Mouse (Mus musculus): ENCODE data around the gene Xirp1. TPM values are rescaled to one million over a fixed set of nuclear protein-coding genes. Genes with fewer than 3 reads are reported as not detected.

Xirp1 gene
- total and polyA plus RNA-seq, 3 experiments: not detected

GRCm38 (mm10) chr9:120027401-120028151 lies 4.2 kb upstream of the Xirp1 start:
- Histone ChIP-seq H3K4me1 (ENCODE audit: control insufficient read depth in 1 of 2, insufficient read depth in 2 of 2) (peaks cover 12 to 18% of the 10 kb centered on the region in 2 experiments), H3K27me3 (replicated peaks) (peaks cover 35% of the 10 kb centered on the region), H3K4me3 (replicated peaks in 1 of 3; ENCODE audit: low read depth in 2 of 3, low read length in 2 of 3, poor library complexity in 1 of 3) (peak overlapping the region in 1 of 3 experiments; percentile 12), H3K36me3 (replicated peaks in 1 of 2; ENCODE audit: control insufficient read depth in 1 of 2, insufficient read depth in 1 of 2, low read length in 1 of 2) (no peaks in the 10 kb centered on the region), H3K9ac (ENCODE audit: insufficient read depth, low read depth) (no peak overlapping the region), H3K4me2 (ENCODE audit: insufficient read depth, low read depth, poor library complexity, severe bottlenecking) (peak overlapping the region; percentile 42), H3K27ac (ENCODE audit: insufficient read depth, low read depth) (no peak overlapping the region), H3K79me2 (replicated peaks; ENCODE audit: control insufficient read depth, extremely low read depth, insufficient read depth, poor library complexity, severe bottlenecking) (no peaks in the 10 kb centered on the region), H3K9me3 (replicated peaks; ENCODE audit: low read length) (no peaks in the 10 kb centered on the region)
- DNase-seq (ENCODE audit: extremely low read depth): peak; percentile 74
- dilution Hi-C loops (cut with MboI; ENCODE audit: extremely low pct_ligation_motif_present, extremely low pct_unique_long_range_greater_than_20kb, low sequenced_read_pairs): no loop called here
- TF ChIP-seq USF2 (conservative IDR thresholded peaks at IDR 0.05; ENCODE audit: low read depth, low read length): no peak
- peak; percentile 69 for TF ChIP-seq ZC3H11A (IDR thresholded peaks at IDR 0.05; ENCODE audit: low read depth, low read length)
- no peak for TF ChIP-seq TBP (conservative IDR thresholded peaks at IDR 0.05; ENCODE audit: low read depth, low read length)
- TF ChIP-seq CTCF (conservative IDR thresholded peaks at IDR 0.05 in 1 of 2, IDR thresholded peaks at IDR 0.05 in 1 of 2; ENCODE audit: low read depth in 2 of 2, low read length in 2 of 2): peak; percentile 79 to 93
- TF ChIP-seq SMC3 (IDR thresholded peaks at IDR 0.05; ENCODE audit: low read depth, low read length): peak; percentile 93
- TF ChIP-seq IRF4 (IDR thresholded peaks at IDR 0.05; ENCODE audit: low read depth, low read length): peak; percentile 45; the same call in 1 of the 2 replicates
- TF ChIP-seq BHLHE40 (IDR thresholded peaks at IDR 0.05; ENCODE audit: low read depth, low read length): peak; percentile 32; the same call in 1 of the 2 replicates
- TF ChIP-seq RAD21 (IDR thresholded peaks at IDR 0.05; ENCODE audit: low read depth, low read length): peak; percentile 82
- 0 out of 2 replicates have a peak, but pooled peaks have one; percentile 37 for TF ChIP-seq NRF1 (IDR thresholded peaks at IDR 0.05; ENCODE audit: low read depth, low read length)
- peak; percentile 35; the same call in 1 of the 2 replicates for TF ChIP-seq NELFE (IDR thresholded peaks at IDR 0.05; ENCODE audit: low read depth, low read length)
- in situ Hi-C loops (cut with MboI; ENCODE audit: low pct_ligation_motif_present, low pct_unique_long_range_greater_than_20kb, low sequenced_read_pairs): loop anchor here (5.0 kb wide), 1 partner anchor 45 kb away; no protein-coding TSS in a partner anchor

- no peak for DNase-seq (ENCODE audit: extremely low read depth)
- Histone ChIP-seq H3K9ac (ENCODE audit: insufficient read depth, low read depth) (no peak overlapping the region), H3K4me1 (ENCODE audit: control insufficient read depth in 1 of 2, insufficient read depth in 2 of 2) (peaks cover 13 to 34% of the 10 kb centered on the region in 2 experiments), H3K4me3 (replicated peaks in 1 of 3; ENCODE audit: low read depth in 2 of 3, low read length in 2 of 3, poor library complexity in 1 of 3) (no peak overlapping the region), H3K79me2 (replicated peaks; ENCODE audit: control insufficient read depth, extremely low read depth, insufficient read depth, poor library complexity, severe bottlenecking) (no peaks in the 10 kb centered on the region), H3K36me3 (replicated peaks in 1 of 2; ENCODE audit: control insufficient read depth in 1 of 2, insufficient read depth in 1 of 2, low read length in 1 of 2) (no peaks in the 10 kb centered on the region), H3K9me3 (replicated peaks; ENCODE audit: low read length) (no peaks in the 10 kb centered on the region), H3K4me2 (ENCODE audit: insufficient read depth, low read depth, poor library complexity, severe bottlenecking) (no peak overlapping the region), H3K27ac (ENCODE audit: insufficient read depth, low read depth) (no peak overlapping the region), H3K27me3 (replicated peaks) (peaks cover 44% of the 10 kb centered on the region)
- no peak for TF ChIP-seq KAT2A (IDR thresholded peaks at IDR 0.05; ENCODE audit: insufficient replicate concordance, low read length)
- no peak for TF ChIP-seq JUN (IDR thresholded peaks at IDR 0.05; ENCODE audit: insufficient read depth, low read depth, low read length)
- TF ChIP-seq NELFE (IDR thresholded peaks at IDR 0.05; ENCODE audit: low read depth, low read length): no peak
- no peak for TF ChIP-seq GABPA (IDR thresholded peaks at IDR 0.05; ENCODE audit: insufficient replicate concordance, low read depth, low read length)
- no peak for TF ChIP-seq POLR2A (IDR thresholded peaks at IDR 0.05; ENCODE audit: low read depth, low read length)
- no peak for TF ChIP-seq ZKSCAN1 (IDR thresholded peaks at IDR 0.05; ENCODE audit: borderline replicate concordance, low read depth, low read length)
- TF ChIP-seq RCOR1 (conservative IDR thresholded peaks at IDR 0.05; ENCODE audit: low read depth, low read length): no peak
- TF ChIP-seq NRF1 (IDR thresholded peaks at IDR 0.05; ENCODE audit: low read depth, low read length): no peak
- TF ChIP-seq POLR2AphosphoS2 (IDR thresholded peaks at IDR 0.05; ENCODE audit: low read depth, low read length): no peak
- no peak for TF ChIP-seq USF2 (conservative IDR thresholded peaks at IDR 0.05; ENCODE audit: low read depth, low read length)
- no peak for TF ChIP-seq SIN3A (IDR thresholded peaks at IDR 0.05; ENCODE audit: low read length)
- dilution Hi-C loops (cut with MboI; ENCODE audit: extremely low pct_ligation_motif_present, extremely low pct_unique_long_range_greater_than_20kb, low sequenced_read_pairs): no loop called here
- in situ Hi-C loops (cut with MboI; ENCODE audit: low pct_ligation_motif_present, low pct_unique_long_range_greater_than_20kb, low sequenced_read_pairs): loop anchor here (5.0 kb wide), 1 partner anchor 48 kb away; no protein-coding TSS in a partner anchor
Observed at GRCm38 (mm10) chr9:120024625-120025024, 1.2 kb upstream of the Xirp1 start.
